Mouse (Mus musculus) megakaryocyte, embryonic 14.5 days (primary cell): ENCODE measurements at regions not wholly inside any gene's neighbourhood (a gene's known extent, or its start where the extent isn't known, plus 50 kb on each side); places are given as distances from the start of the nearest gene placed in this dataset.

ENCODE experiments used
- H3K27me3 ChIP-seq: replicated peaks from 2 replicates; pipeline ENCODE3; 2012; ENCODE audit warnings: inconsistent platforms
- H3K36me3 ChIP-seq: replicated peaks from 2 replicates; pipeline ENCODE3; 2012; ENCODE audit warnings: low read length, inconsistent platforms, mixed read lengths
- H3K4me1 ChIP-seq: 2 replicates; pipeline ENCODE4 v1.6.1; 2012; ENCODE audit warnings: inconsistent platforms
- H3K4me3 ChIP-seq: replicated peaks from 2 replicates; pipeline ENCODE3; 2012; ENCODE audit warnings: moderate library complexity, mild to moderate bottlenecking, inconsistent platforms
- H3K9me3 ChIP-seq: 2 replicates; pipeline ENCODE4 v1.6.1; 2012; ENCODE audit warnings: inconsistent platforms
- FLI1 ChIP-seq: IDR thresholded peaks from 2 replicates; pipeline ENCODE4 v1.6.1; 2012; ENCODE audit warnings: low read length, inconsistent platforms, mixed read lengths
- GATA1 ChIP-seq: IDR thresholded peaks from 3 replicates; pipeline ENCODE4 v1.6.1; 2012; ENCODE audit warnings: mixed read lengths, low read length, inconsistent platforms, borderline replicate concordance

- TF ChIP-seq GATA1 (no peak), FLI1 (no peak)
- no peaks in the 10 kb centered on the region for H3K36me3 ChIP-seq
- no peaks in the 10 kb centered on the region for H3K27me3 ChIP-seq
- peaks cover 4% of the 10 kb centered on the region; the same call in 1 of the 2 replicates for H3K9me3 ChIP-seq
- H3K4me1 ChIP-seq, result no peaks in the 10 kb centered on the region
- no peak overlapping the region for H3K4me3 ChIP-seq
These were observed 183.1 kb upstream of the Adcy2 start for GRCm38 (mm10) chr13:69182478-69182877.

GRCm38 (mm10) chr13:69190661-69191060, 191.3 kb upstream of the Adcy2 start:
- Histone ChIP-seq H3K36me3 (no peaks in the 10 kb centered on the region), H3K4me3 (no peak overlapping the region), H3K27me3 (no peaks in the 10 kb centered on the region), H3K4me1 (no peaks in the 10 kb centered on the region), H3K9me3 (peaks cover 5% of the 10 kb centered on the region; the same call in 1 of the 2 replicates)
- TF ChIP-seq FLI1 (no peak), GATA1 (no peak)

- TF ChIP-seq GATA1, result no peak
- TF ChIP-seq FLI1, result no peak
- Histone ChIP-seq H3K36me3 (no peaks in the 10 kb centered on the region), H3K4me1 (no peaks in the 10 kb centered on the region), H3K4me3 (no peak overlapping the region), H3K9me3 (0 out of 2 replicates have a peak, but pooled peaks cover 5% of the 10 kb centered on the region), H3K27me3 (no peaks in the 10 kb centered on the region)
These were observed 197.1 kb upstream of the Adcy2 start for GRCm38 (mm10) chr13:69196464-69196871.

GRCm38 (mm10) chr13:69207741-69208568, 208.6 kb upstream of the Adcy2 start:
- Histone ChIP-seq H3K4me1 (no peaks in the 10 kb centered on the region), H3K36me3 (no peaks in the 10 kb centered on the region), H3K9me3 (no peaks in the 10 kb centered on the region), H3K27me3 (no peaks in the 10 kb centered on the region), H3K4me3 (no peak overlapping the region)
- TF ChIP-seq GATA1, result no peak
- no peak for TF ChIP-seq FLI1

- no peaks in the 10 kb centered on the region for H3K36me3 ChIP-seq
- H3K4me1 ChIP-seq, result no peaks in the 10 kb centered on the region
- no peak for TF ChIP-seq GATA1
- TF ChIP-seq FLI1, result no peak
- H3K27me3 ChIP-seq, result no peaks in the 10 kb centered on the region
- no peak overlapping the region for H3K4me3 ChIP-seq
- H3K9me3 ChIP-seq, result no peaks in the 10 kb centered on the region
These were observed 209.2 kb upstream of the Adcy2 start for GRCm38 (mm10) chr13:69208569-69208881.

GRCm38 (mm10) chr13:69216579-69216978, 217.2 kb upstream of the Adcy2 start:
- Histone ChIP-seq H3K4me3 (no peak overlapping the region), H3K4me1 (no peaks in the 10 kb centered on the region), H3K36me3 (no peaks in the 10 kb centered on the region), H3K9me3 (no peaks in the 10 kb centered on the region; the same call in 1 of the 2 replicates), H3K27me3 (no peaks in the 10 kb centered on the region)
- TF ChIP-seq FLI1, result no peak
- no peak for TF ChIP-seq GATA1

GRCm38 (mm10) chr13:69220425-69220824, 221.1 kb upstream of the Adcy2 start:
- Histone ChIP-seq H3K4me1 (no peaks in the 10 kb centered on the region), H3K36me3 (no peaks in the 10 kb centered on the region), H3K27me3 (no peaks in the 10 kb centered on the region), H3K9me3 (peaks cover 6% of the 10 kb centered on the region; the same call in 1 of the 2 replicates), H3K4me3 (no peak overlapping the region)
- no peak for TF ChIP-seq FLI1
- TF ChIP-seq GATA1, result no peak

GRCm38 (mm10) chr13:69226538-69226937, 227.2 kb upstream of the Adcy2 start:
- no peak overlapping the region for H3K4me3 ChIP-seq
- H3K27me3 ChIP-seq, result no peaks in the 10 kb centered on the region
- H3K9me3 ChIP-seq, result peaks cover 30% of the 10 kb centered on the region
- TF ChIP-seq FLI1, result no peak
- H3K4me1 ChIP-seq, result no peaks in the 10 kb centered on the region
- H3K36me3 ChIP-seq, result no peaks in the 10 kb centered on the region

GRCm38 (mm10) chr13:69230361-69230943, 231.1 kb upstream of the Adcy2 start:
- H3K27me3 ChIP-seq, result no peaks in the 10 kb centered on the region
- TF ChIP-seq FLI1 (no peak), GATA1 (no peak)
- no peaks in the 10 kb centered on the region for H3K4me1 ChIP-seq
- H3K9me3 ChIP-seq, result peaks cover 44% of the 10 kb centered on the region
- H3K4me3 ChIP-seq, result no peak overlapping the region
- H3K36me3 ChIP-seq, result no peaks in the 10 kb centered on the region

- H3K4me1 ChIP-seq, result no peaks in the 10 kb centered on the region
- TF ChIP-seq FLI1 (no peak), GATA1 (no peak)
These were observed 237.0 kb upstream of the Adcy2 start for GRCm38 (mm10) chr13:69236386-69236785.

More at GRCm38 (mm10) chr13:69236386-69236785, 237.0 kb upstream of the Adcy2 start:
- no peaks in the 10 kb centered on the region for H3K27me3 ChIP-seq
- no peak overlapping the region for H3K4me3 ChIP-seq
- H3K36me3 ChIP-seq, result no peaks in the 10 kb centered on the region
- H3K9me3 ChIP-seq, result peaks cover 30% of the 10 kb centered on the region
